11 mouse cellular contexts compared by ENCODE assay signal in the genomic region with DNA sequence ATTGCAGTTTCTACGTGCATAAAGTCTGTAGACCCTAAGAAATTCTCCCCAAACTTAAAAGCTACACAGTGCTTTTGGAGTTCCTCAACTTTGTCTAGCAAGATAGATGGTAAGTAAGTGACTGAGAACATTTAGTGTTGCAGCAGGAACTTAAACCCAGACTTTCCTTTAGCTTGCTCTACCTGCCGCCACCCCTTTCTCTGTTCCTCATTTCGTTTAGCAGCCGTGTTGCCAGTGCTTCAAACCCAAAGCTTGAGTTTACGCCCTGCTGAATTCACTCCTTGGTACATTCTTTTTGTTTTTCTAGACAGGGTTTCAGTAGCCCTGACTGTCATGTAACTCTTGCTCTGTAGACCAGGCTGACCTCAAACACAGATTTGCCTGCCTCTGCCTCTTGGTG. TPM values are rescaled to one million over a fixed set of nuclear protein-coding genes. Genes with fewer than 3 reads are reported as not detected.
A peak's percentile ranks its signal among the peaks of the same experiment; 100 is the strongest.
DNase-seq lines count a peak whose midpoint lies in the region; ATAC-seq and TF ChIP-seq lines count a peak whose summit lies in the region.
"Had no signal": no experiment of that assay in that cellular context is flagged by ENCODE, and none has a peak within 500 bp of the region (broad histone marks: within the 10 kb centered on the region; RNA-seq: fewer than 3 reads in every experiment).

No protein-coding gene starts in this region.

- ATAC-seq in kidney, embryonic 14.5 days (ENCODE audit: low FRiP score, low TSS enrichment), result no peak
- ATAC-seq in midbrain, postnatal 0 days (ENCODE audit: low FRiP score), result no peak
- ATAC-seq: Patski had no signal

- no peaks in the 10 kb centered on the region for H3K27me3 ChIP-seq in kidney, embryonic 14.5 days (ENCODE audit: control insufficient read depth, insufficient read depth, low read length)
- H3K27me3 ChIP-seq in midbrain, postnatal 0 days (ENCODE audit: insufficient read depth, low read length), result no peaks in the 10 kb centered on the region
- H3K27me3 ChIP-seq: Patski had no signal

- peak overlapping the region; percentile 84; the same call in 1 of the 2 replicates for H3K4me3 ChIP-seq in kidney, embryonic 14.5 days (ENCODE audit: low read length)
- H3K4me3 ChIP-seq in brown adipose tissue, adult 24 weeks (ENCODE audit: insufficient read depth, low read depth, low read length), result no peak overlapping the region
- no peak overlapping the region for H3K4me3 ChIP-seq in midbrain, postnatal 0 days (ENCODE audit: low read depth, low read length)

- DNase-seq in kidney, postnatal 14 days, result no peak
- peak; percentile 34 for DNase-seq in induced T-regulatory cell, adult 2 months (ENCODE audit: low read depth)
- no peak for DNase-seq in midbrain, postnatal 0 days (ENCODE audit: low spot score)
- DNase-seq in urinary bladder, postnatal 25 days (ENCODE audit: low spot score), result no peak
- DNase-seq in adrenal gland, postnatal 4 days (ENCODE audit: low spot score in 2 of 2), result no peak
- no peak for DNase-seq in adrenal gland, adult 18-20 months (ENCODE audit: low spot score in 2 of 2)
- DNase-seq: layer of hippocampus, postnatal 36 days; right cerebral cortex, postnatal 4 days had no signal

- H3K4me2 ChIP-seq in kidney, embryonic 14.5 days (replicated peaks; ENCODE audit: low read depth, low read length), result no peak overlapping the region; the same call in 1 of the 2 replicates
- peak overlapping the region; percentile 72; the same call in 1 of the 2 replicates for H3K4me2 ChIP-seq in midbrain, postnatal 0 days (ENCODE audit: low read depth, low read length, poor library complexity, severe bottlenecking)

- H3K36me3 ChIP-seq in kidney, embryonic 14.5 days (ENCODE audit: control insufficient read depth, insufficient read depth, low read length), result peaks cover 47% of the 10 kb centered on the region
- H3K36me3 ChIP-seq in midbrain, postnatal 0 days (ENCODE audit: insufficient read depth, low read length), result peaks cover 23% of the 10 kb centered on the region

- no peak overlapping the region for H3K27ac ChIP-seq in kidney, embryonic 14.5 days (ENCODE audit: low read depth, low read length)
- H3K27ac ChIP-seq in brown adipose tissue, adult 24 weeks (replicated peaks; ENCODE audit: low read depth, low read length), result 0 out of 2 replicates have a peak overlapping the region, but pooled peaks have one; percentile 9
- no peak overlapping the region for H3K27ac ChIP-seq in midbrain, postnatal 0 days (ENCODE audit: low read depth, low read length)

- H3K9ac ChIP-seq in kidney, embryonic 14.5 days (ENCODE audit: low read depth, low read length), result no peak overlapping the region
- H3K9ac ChIP-seq in midbrain, postnatal 0 days (replicated peaks; ENCODE audit: low read length, poor library complexity, severe bottlenecking), result no peak overlapping the region

- 82% methylated on average over 5 of the region's 5 CpGs for WGBS in kidney, embryonic 14.5 days
- WGBS in midbrain, postnatal 0 days, result 90% methylated on average over 5 of the region's 5 CpGs

- H3K4me1 ChIP-seq in kidney, embryonic 14.5 days (ENCODE audit: control insufficient read depth, insufficient read depth, low read length), result peaks cover 7% of the 10 kb centered on the region; the same call in 1 of the 2 replicates
- peaks cover 5% of the 10 kb centered on the region; the same call in 1 of the 2 replicates for H3K4me1 ChIP-seq in brown adipose tissue, adult 24 weeks (ENCODE audit: control insufficient read depth, insufficient read depth, insufficient read length, low read length)
- H3K4me1 ChIP-seq in midbrain, postnatal 0 days (ENCODE audit: insufficient read depth, low read length), result no peaks in the 10 kb centered on the region

- no peak for TF ChIP-seq CTCF in midbrain, postnatal 0 days (IDR thresholded peaks at IDR 0.05)

- H3K9me3 ChIP-seq in kidney, embryonic 14.5 days (ENCODE audit: control insufficient read depth, low read length), result no peaks in the 10 kb centered on the region
- H3K9me3 ChIP-seq in midbrain, postnatal 0 days (ENCODE audit: low read length), result no peaks in the 10 kb centered on the region

RNA-seq across cellular contexts. Expression of a gene that starts 1.4 kb away (rescaled TPM):
- polyA plus RNA-seq in kidney, embryonic 14.5 days (2014; fragmentation: Nextera tagmentation; extraction: Ambion mirVana), result 144 and 166 TPM in 2 replicates
- polyA plus RNA-seq in brown adipose tissue, adult 24 weeks (2012; ENCODE audit: insufficient read depth, insufficient read length, missing spikeins), result 96.3 and 110 TPM in 2 replicates
- total RNA-seq in midbrain, postnatal 0 days (2014; rRNA removed), result 40.8 and 62.4 TPM in 2 replicates
- polyA plus RNA-seq in midbrain, postnatal 0 days (2015; fragmentation: Nextera tagmentation; extraction: Ambion mirVana), result 195 and 198 TPM in 2 replicates
- total RNA-seq in adrenal gland, postnatal 4 days (2021), result 100 to 1,000 TPM; 140 to 158 TPM
- 100 to 1,000 TPM; 104 to 107 TPM for total RNA-seq in adrenal gland, adult 18-20 months (2021)

RNA-seq across cellular contexts. Expression of a gene that starts 34.3 kb away (rescaled TPM):
- 15.6 and 19.1 TPM in 2 replicates for polyA plus RNA-seq in kidney, embryonic 14.5 days (2014; fragmentation: Nextera tagmentation; extraction: Ambion mirVana)
- 23.1 and 32.1 TPM in 2 replicates for polyA plus RNA-seq in brown adipose tissue, adult 24 weeks (2012; ENCODE audit: insufficient read depth, insufficient read length, missing spikeins)
- total RNA-seq in midbrain, postnatal 0 days (2014; rRNA removed), result 26.7 and 38.8 TPM in 2 replicates
- polyA plus RNA-seq in midbrain, postnatal 0 days (2015; fragmentation: Nextera tagmentation; extraction: Ambion mirVana), result 25.4 and 26.1 TPM in 2 replicates
- 10 to 100 TPM; 27.9 to 29.1 TPM for total RNA-seq in adrenal gland, postnatal 4 days (2021)
- total RNA-seq in adrenal gland, adult 18-20 months (2021), result 10 to 100 TPM; 26.8 to 32.7 TPM
